Mouse (Mus musculus): Measurements from ENCODE around the gene Fmnl1.

GRCm38 (mm10) chr11:103210291-103210690 lies 39.4 kb downstream of the Fmnl1 start:
- TF ChIP-seq EP300 (IDR thresholded peaks at IDR 0.05; ENCODE audit: low read depth) (no peak), CTCF (IDR thresholded peaks at IDR 0.05; ENCODE audit: low read depth) (no peak)

All from liver, postnatal 0 days (tissue).